Mouse (Mus musculus) kidney, adult 2 months (tissue): ENCODE measurements around the gene Eid2. TPM values are rescaled to one million over a fixed set of nuclear protein-coding genes. Genes with fewer than 3 reads are reported as not detected.
A peak's percentile ranks its signal among the peaks of the same experiment; 100 is the strongest.
"Not testable (repeated sequence)": the region's sequence is repeated elsewhere in the genome, so short reads cannot be mapped to it uniquely, and the experiment has no call there.

Source experiments
- DNase-seq: peaks from one replicate; pipeline ENCODE4 v3.0.0; 2021
- H3K27ac ChIP-seq: fragments of 200-500 bp; 2 replicates; pipeline ENCODE4 v1.5.1; 2012; ENCODE audit warnings: low read depth, low read length, control low read depth, inconsistent platforms; ENCODE audit not compliant: insufficient read depth
- H3K27me3 ChIP-seq: fragments of 200-500 bp; replicated peaks from 2 replicates; pipeline ENCODE4 v1.6.1; 2012; ENCODE audit warnings: mild to moderate bottlenecking, moderate library complexity, low read length, inconsistent platforms; ENCODE audit not compliant: control insufficient read depth, insufficient read depth
- H3K36me3 ChIP-seq: fragments of 200-500 bp; 2 replicates; pipeline ENCODE4 v1.6.1; 2012; ENCODE audit warnings: mild to moderate bottlenecking, moderate library complexity, low read length, inconsistent platforms; ENCODE audit not compliant: control insufficient read depth, insufficient read depth
- H3K4me1 ChIP-seq: fragments of 200-500 bp; 2 replicates; pipeline ENCODE4 v1.6.1; 2011; ENCODE audit warnings: low read length; ENCODE audit not compliant: control insufficient read depth, insufficient read depth
- H3K4me3 ChIP-seq: fragments of 200-500 bp; 2 replicates; pipeline ENCODE4 v1.5.1; 2011; ENCODE audit warnings: mild to moderate bottlenecking, low read depth, low read length, control low read depth; ENCODE audit not compliant: insufficient read depth
- CTCF ChIP-seq: fragments of 200-500 bp; conservative IDR thresholded peaks from 2 replicates; pipeline ENCODE4 v1.5.1; 2011; ENCODE audit warnings: low read depth, mild to moderate bottlenecking, control low read depth, low read length, moderate library complexity, mixed read lengths; ENCODE audit not compliant: insufficient read depth, insufficient read length
- POLR2A ChIP-seq: fragments of 200-500 bp; IDR thresholded peaks from one replicate; pipeline ENCODE4 v1.6.1; 2011; ENCODE audit warnings: low read depth, low read length, control low read depth
- WGBS: fragments of 180-500 bp; shearing (Covaris S2); methylation state at CpG from one replicate; pipeline ENCODE4 v1.1.7; 2018; 5-methylcytosine and 5-hydroxymethylcytosine counted together
- polyA plus RNA-seq: library from polyadenylated mRNA; depleted of rRNA; stranded (reverse); fragments of >200 nt; gene quantifications from 2 replicates; pipeline ENCODE4 v1.2.3, GENCODE M21; 2012; rRNA removed

Gene Eid2
- polyA plus RNA-seq: 5.2 and 5.7 TPM in 2 replicates

GRCm38 (mm10) chr7:28267129-28268041 lies at the start of gene Eid2:
TSS of gene Eid2 (plus strand) at chr7:28267881.
- Histone ChIP-seq H3K36me3 (no peaks in the 10 kb centered on the region), H3K27ac (peak within 1 kb of the TSS; percentile 54; the same call in 1 of the 2 replicates), H3K4me1 (0 out of 2 replicates have a peak, but pooled peaks cover 2% of the 10 kb centered on the region), H3K4me3 (peak within 1 kb of the TSS; percentile 99), H3K27me3 (no peaks in the 10 kb centered on the region)
- WGBS: 6% methylated on average over 57 of the region's 57 CpGs
- no peak for TF ChIP-seq CTCF
- TF ChIP-seq POLR2A: peak; percentile 18
- DNase-seq: peak; percentile 83

- not testable (repeated sequence) for H3K4me3 ChIP-seq, H3K36me3 ChIP-seq, H3K4me1 ChIP-seq, H3K27ac ChIP-seq, H3K27me3 ChIP-seq
- WGBS: 61% methylated on average over 20 of the region's 20 CpGs
- peak; percentile 91 for DNase-seq
Observed at GRCm38 (mm10) chr7:28218951-28219740, 48.5 kb upstream of the Eid2 start.

DNA sequence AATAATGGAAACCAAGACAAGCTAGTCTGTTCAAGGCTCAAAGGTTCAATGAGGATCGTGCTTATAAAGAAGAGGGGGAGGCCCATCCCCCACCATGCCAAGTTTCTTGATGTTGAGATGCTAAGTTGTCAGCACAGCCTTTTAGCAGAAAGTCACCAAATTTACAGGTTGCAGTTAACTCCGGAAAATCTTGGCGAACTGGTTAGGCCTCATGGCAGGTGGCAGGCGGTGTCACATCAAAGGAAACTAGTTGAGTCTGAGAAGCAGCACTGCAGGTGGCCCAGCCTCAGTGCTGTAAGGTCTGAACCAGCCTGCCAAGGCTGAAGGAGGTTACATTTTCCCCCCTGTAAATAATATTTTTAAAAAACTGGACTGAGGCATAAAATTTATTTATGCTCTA lies 40.8 kb upstream of the Eid2 start:
- 85% methylated on average over 4 of the region's 4 CpGs for WGBS
- not testable (repeated sequence) for DNase-seq

GRCm38 (mm10) chr7:28227421-28227820 lies 40.3 kb upstream of the Eid2 start:
- H3K4me1 ChIP-seq, H3K27me3 ChIP-seq, H3K36me3 ChIP-seq, H3K4me3 ChIP-seq, H3K27ac ChIP-seq: not testable (repeated sequence)
- peak; percentile 10 for DNase-seq
- 91% methylated on average over 4 of the region's 4 CpGs for WGBS

More for the DNA sequence above, 40.8 kb upstream of the Eid2 start:
- not testable (repeated sequence) for H3K4me1 ChIP-seq, H3K27ac ChIP-seq, H3K4me3 ChIP-seq, H3K27me3 ChIP-seq, H3K36me3 ChIP-seq

GRCm38 (mm10) chr7:28243943-28244342 lies 23.7 kb upstream of the Eid2 start:
- not testable (repeated sequence) for H3K4me1 ChIP-seq, H3K4me3 ChIP-seq, H3K27ac ChIP-seq, H3K27me3 ChIP-seq, H3K36me3 ChIP-seq, DNase-seq
- WGBS: 73% methylated on average over 2 of the region's 2 CpGs

- WGBS: 89% methylated on average over 3 of the region's 3 CpGs
- no peak for DNase-seq
- Histone ChIP-seq H3K27me3 (no peaks in the 10 kb centered on the region), H3K27ac (no peak overlapping the region), H3K36me3 (no peaks in the 10 kb centered on the region), H3K4me3 (no peak overlapping the region), H3K4me1 (no peaks in the 10 kb centered on the region)
- TF ChIP-seq POLR2A (no peak), CTCF (no peak)
Observed at GRCm38 (mm10) chr7:28248957-28249356, 18.7 kb upstream of the Eid2 start.

- 87% methylated on average over 17 of the region's 17 CpGs for WGBS
- H3K36me3 ChIP-seq: no peaks in the 10 kb centered on the region
- H3K4me1 ChIP-seq: no peaks in the 10 kb centered on the region
- no peak overlapping the region for H3K27ac ChIP-seq
- DNase-seq: no peak
- no peaks in the 10 kb centered on the region for H3K27me3 ChIP-seq
- TF ChIP-seq POLR2A: no peak
- TF ChIP-seq CTCF: no peak
- no peak overlapping the region for H3K4me3 ChIP-seq
Observed at GRCm38 (mm10) chr7:28251976-28252375, 15.7 kb upstream of the Eid2 start.

- no peak overlapping the region for H3K27ac ChIP-seq
- 80% methylated on average over 6 of the region's 6 CpGs for WGBS
- H3K4me3 ChIP-seq: no peak overlapping the region
- no peak for DNase-seq
- TF ChIP-seq CTCF (no peak), POLR2A (no peak)
- no peaks in the 10 kb centered on the region for H3K27me3 ChIP-seq
- no peaks in the 10 kb centered on the region for H3K36me3 ChIP-seq
- H3K4me1 ChIP-seq: no peaks in the 10 kb centered on the region
Observed at GRCm38 (mm10) chr7:28254591-28254990, 13.1 kb upstream of the Eid2 start.
